Mouse (Mus musculus): Measurements from ENCODE around the gene Serpinb13. TPM values are rescaled to one million over a fixed set of nuclear protein-coding genes. Genes with fewer than 3 reads are reported as not detected.
"Not testable (repeated sequence)": the region's sequence is repeated elsewhere in the genome, so short reads cannot be mapped to it uniquely, and the experiment has no call there.

Gene Serpinb13
- polyA plus RNA-seq, 1 experiment, result 0.78 TPM

GRCm38 (mm10) chr1:107001754-107002153 is 21.0 kb downstream of the Serpinb13 start:
- H3K4me1 ChIP-seq (ENCODE audit: control insufficient read depth, insufficient read depth, low read length), result no peaks in the 10 kb centered on the region
- WGBS, result 87% methylated on average over 2 of the region's 2 CpGs
- H3K4me3 ChIP-seq (replicated peaks; ENCODE audit: extremely low read depth, low read depth, low read length), result no peak overlapping the region
- DNase-seq, result no peak
- TF ChIP-seq POLR2A (IDR thresholded peaks at IDR 0.05; ENCODE audit: borderline replicate concordance, extremely low read depth, low read depth, low read length), result no peak
- TF ChIP-seq CTCF (IDR thresholded peaks at IDR 0.05; ENCODE audit: insufficient read depth, low read length), result no peak

GRCm38 (mm10) chr1:107006316-107006715 is 25.5 kb downstream of the Serpinb13 start:
- 68% methylated on average over 3 of the region's 3 CpGs for WGBS
- DNase-seq, result no peak
- no peak for TF ChIP-seq POLR2A (IDR thresholded peaks at IDR 0.05; ENCODE audit: borderline replicate concordance, extremely low read depth, low read depth, low read length)
- no peak for TF ChIP-seq CTCF (IDR thresholded peaks at IDR 0.05; ENCODE audit: insufficient read depth, low read length)
- Histone ChIP-seq H3K4me1 (ENCODE audit: control insufficient read depth, insufficient read depth, low read length) (no peaks in the 10 kb centered on the region), H3K4me3 (replicated peaks; ENCODE audit: extremely low read depth, low read depth, low read length) (no peak overlapping the region)

- H3K4me3 ChIP-seq (replicated peaks; ENCODE audit: extremely low read depth, low read depth, low read length), result no peak overlapping the region
- no peaks in the 10 kb centered on the region for H3K4me1 ChIP-seq (ENCODE audit: control insufficient read depth, insufficient read depth, low read length)
- TF ChIP-seq POLR2A (IDR thresholded peaks at IDR 0.05; ENCODE audit: borderline replicate concordance, extremely low read depth, low read depth, low read length) (no peak), CTCF (IDR thresholded peaks at IDR 0.05; ENCODE audit: insufficient read depth, low read length) (no peak)
- 44% methylated on average over 2 of the region's 2 CpGs for WGBS
- no peak for DNase-seq
These were observed 33.7 kb downstream of the Serpinb13 start for GRCm38 (mm10) chr1:107014530-107014929.

- H3K4me3 ChIP-seq (replicated peaks; ENCODE audit: extremely low read depth, low read depth, low read length), result no peak overlapping the region
- WGBS, result 71% methylated on average over 7 of the region's 7 CpGs
- no peak for DNase-seq
- no peaks in the 10 kb centered on the region for H3K4me1 ChIP-seq (ENCODE audit: control insufficient read depth, insufficient read depth, low read length)
- TF ChIP-seq CTCF (IDR thresholded peaks at IDR 0.05; ENCODE audit: insufficient read depth, low read length), result no peak
- TF ChIP-seq POLR2A (IDR thresholded peaks at IDR 0.05; ENCODE audit: borderline replicate concordance, extremely low read depth, low read depth, low read length), result no peak
These were observed 34.4 kb downstream of the Serpinb13 start for GRCm38 (mm10) chr1:107015210-107015609.

GRCm38 (mm10) chr1:107025886-107026285 is 45.1 kb downstream of the Serpinb13 start:
- WGBS, result 30% methylated on average over 1 of the region's 1 CpGs
- DNase-seq, result no peak
- Histone ChIP-seq H3K4me3 (replicated peaks; ENCODE audit: extremely low read depth, low read depth, low read length) (no peak overlapping the region), H3K4me1 (ENCODE audit: control insufficient read depth, insufficient read depth, low read length) (no peaks in the 10 kb centered on the region)
- no peak for TF ChIP-seq POLR2A (IDR thresholded peaks at IDR 0.05; ENCODE audit: borderline replicate concordance, extremely low read depth, low read depth, low read length)
- TF ChIP-seq CTCF (IDR thresholded peaks at IDR 0.05; ENCODE audit: insufficient read depth, low read length), result no peak

- DNase-seq; H3K4me3 ChIP-seq (replicated peaks; ENCODE audit: extremely low read depth, low read depth, low read length); H3K4me1 ChIP-seq (ENCODE audit: control insufficient read depth, insufficient read depth, low read length): not testable (repeated sequence)
- WGBS, result 87% methylated on average over 3 of the region's 3 CpGs
These were observed 53.5 kb downstream of the Serpinb13 start for GRCm38 (mm10) chr1:107034236-107034635.

Other genes with a start within 250 kb of the Serpinb13 start
- 10.0 and 23.5 TPM in 2 replicates for gene Kdsr, start 221.3 kb upstream of the Serpinb13 start, polyA plus RNA-seq (2012; rRNA removed)
- gene Vps4b, start 184.3 kb upstream of the Serpinb13 start, polyA plus RNA-seq (2012; rRNA removed), result 14.6 and 18.0 TPM in 2 replicates
- gene Serpinb5, start 119.8 kb upstream of the Serpinb13 start, polyA plus RNA-seq (2012; rRNA removed), result 4.0 TPM in 1 of 2 replicates, not detected in the other
- gene Serpinb12, start 46.5 kb upstream of the Serpinb13 start, polyA plus RNA-seq (2012; rRNA removed), result 44.7 TPM in 1 of 2 replicates, not detected in the other
- gene Serpinb3a, start 71.3 kb downstream of the Serpinb13 start, polyA plus RNA-seq (2012; rRNA removed), result 28.3 TPM in 1 of 2 replicates, not detected in the other
- not detected in 2 replicates for gene Serpinb3d, start 102.5 kb downstream of the Serpinb13 start, polyA plus RNA-seq (2012; rRNA removed)